Mouse (Mus musculus): ENCODE results near the gene Adam26a.
"Not testable (repeated sequence)": the region's sequence is repeated elsewhere in the genome, so short reads cannot be mapped to it uniquely, and the experiment has no call there.

Adam26a gene

DNA sequence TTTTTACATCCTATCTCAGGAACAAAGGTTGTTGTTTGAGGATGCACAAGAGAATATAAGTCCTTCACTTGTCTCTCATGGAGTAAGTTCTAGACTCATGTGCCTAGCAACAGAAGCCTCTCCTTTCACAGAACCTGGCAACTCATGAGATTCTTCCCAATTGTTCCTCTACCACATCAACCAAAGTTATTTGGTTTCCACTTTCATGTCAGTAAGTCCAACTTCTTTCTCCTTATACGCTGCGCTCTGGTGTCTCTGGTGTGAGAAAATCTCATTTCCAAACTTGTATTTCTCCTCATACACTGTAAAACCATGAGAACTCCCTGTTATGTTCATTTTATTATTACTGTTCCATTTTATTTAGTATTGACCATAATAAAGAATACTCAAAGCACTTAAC, at the start of gene Adam26a:
Gene Adam26a, minus strand, starts transcription at position 101 of the 400 bp plus-strand sequence.
- not testable (repeated sequence) for DNase-seq

DNA sequence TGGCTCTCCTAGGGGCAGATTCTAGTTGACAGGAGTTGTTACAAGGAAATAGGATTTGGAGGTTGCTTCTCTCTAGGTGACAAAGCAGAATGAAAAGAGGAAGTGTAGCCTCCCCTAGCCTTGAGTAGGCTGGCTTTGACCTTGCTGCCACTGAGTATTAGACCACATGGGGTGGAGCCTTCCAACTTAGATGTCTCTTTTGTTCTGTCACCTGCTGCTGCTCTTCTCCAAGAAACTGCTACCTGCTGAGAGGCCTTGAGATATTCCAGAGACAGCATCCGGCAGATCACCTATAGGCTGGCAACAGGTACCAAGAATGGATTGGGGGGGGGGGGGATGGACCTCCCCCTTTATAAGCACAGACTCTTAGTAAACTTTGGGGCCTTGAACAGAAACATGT, 39.5 kb upstream of the Adam26a start:
- no peak for DNase-seq

- not testable (repeated sequence) for DNase-seq
Observed at GRCm38 (mm10) chr8:43603657-43604056, 27.1 kb upstream of the Adam26a start.

DNA sequence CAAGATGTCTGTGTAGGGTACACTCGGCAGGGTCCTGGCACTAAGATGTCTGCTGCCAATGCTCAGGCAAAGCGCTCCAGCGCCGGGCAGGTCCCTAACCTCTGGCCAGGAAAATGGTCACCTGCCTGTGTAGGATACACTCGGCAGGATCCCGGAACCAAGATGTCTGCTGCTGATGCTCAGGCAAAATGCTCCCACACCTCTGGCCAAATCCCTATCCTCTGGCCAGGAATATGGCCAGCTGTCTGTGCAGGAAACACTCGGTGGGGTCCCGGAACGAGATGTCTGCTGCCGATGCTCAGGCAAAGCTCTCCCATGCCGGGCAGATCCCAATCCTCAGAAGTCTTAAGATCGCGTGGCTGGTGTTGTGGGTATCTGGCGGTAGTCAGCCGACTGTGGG, 26.7 kb upstream of the Adam26a start:
- DNase-seq: not testable (repeated sequence)

- DNase-seq: not testable (repeated sequence)
Observed at GRCm38 (mm10) chr8:43528006-43528405, 48.5 kb downstream of the Adam26a start, which contains the start of gene Adam26b. Gene Adam26b, minus strand, starts transcription at chr8:43528106.
